Mouse (Mus musculus) spleen, adult 2 months (tissue): ENCODE measurements around the gene Osbpl7.

ENCODE experiments used
- CTCF ChIP-seq: fragments of 200-500 bp; IDR thresholded peaks from 2 replicates; pipeline ENCODE4 v1.5.1; 2011; ENCODE audit warnings: mild to moderate bottlenecking, inconsistent platforms; ENCODE audit not compliant: insufficient read depth, insufficient read length, insufficient replicate concordance; ENCODE audit errors: extremely low read depth
- POLR2A ChIP-seq: fragments of 200-500 bp; IDR thresholded peaks from 2 replicates; pipeline ENCODE4 v1.6.1; 2011; ENCODE audit warnings: low read depth, low read length, inconsistent platforms

- no peak for TF ChIP-seq POLR2A
- no peak for TF ChIP-seq CTCF
Observed at GRCm38 (mm10) chr11:97038881-97039280, 11.5 kb upstream of the Osbpl7 start.
